Mouse (Mus musculus) myocyte (in vitro differentiated cells): ENCODE data around the gene Lasp1. TPM values are rescaled to one million over a fixed set of nuclear protein-coding genes. Genes with fewer than 3 reads are reported as not detected.
"Not testable (repeated sequence)": the region's sequence is repeated elsewhere in the genome, so short reads cannot be mapped to it uniquely, and the experiment has no call there.

Experiments
- H3K27me3 ChIP-seq: one replicate; pipeline ENCODE4 v1.6.1; 2011; ENCODE audit not compliant: control insufficient read depth, insufficient read depth, insufficient read length
- H3K36me3 ChIP-seq: one replicate; pipeline ENCODE4 v1.6.1; 2011; ENCODE audit not compliant: control insufficient read depth, insufficient read depth
- H3K4me2 ChIP-seq: one replicate; pipeline ENCODE4 v1.6.1; 2011; ENCODE audit warnings: low read depth, control low read depth
- H3K4me3 ChIP-seq: one replicate; pipeline ENCODE4 v1.5.1; 2011; ENCODE audit warnings: mild to moderate bottlenecking, control low read depth, moderate library complexity
- H3K79me2 ChIP-seq: one replicate; pipeline ENCODE4 v1.6.1; 2011; ENCODE audit not compliant: control insufficient read depth, insufficient read depth
- H3ac ChIP-seq: one replicate; pipeline ENCODE4 v1.6.1; 2011; ENCODE audit not compliant: control insufficient read depth, insufficient read length
- CEBPB ChIP-seq: IDR thresholded peaks from 2 replicates; pipeline ENCODE4 v1.6.1; 2011; ENCODE audit warnings: mild to moderate bottlenecking, moderate library complexity; ENCODE audit not compliant: poor library complexity, insufficient read depth, severe bottlenecking
- E2F4 ChIP-seq: IDR thresholded peaks from one replicate; pipeline ENCODE4 v1.6.1; 2011; ENCODE audit warnings: mild to moderate bottlenecking, control low read depth, moderate library complexity; ENCODE audit not compliant: insufficient read depth
- MAX ChIP-seq: IDR thresholded peaks from one replicate; pipeline ENCODE4 v1.6.1; 2011; ENCODE audit warnings: low read depth, mild to moderate bottlenecking, control low read depth
- MYOD1 ChIP-seq, 3 experiments: IDR thresholded peaks; one replicate each; pipeline ENCODE4 v1.6.1; 2011; ENCODE audit warnings: control low read depth in 2 of 3, low read depth in 2 of 3, mild to moderate bottlenecking in 2 of 3, moderate library complexity in 1 of 3; ENCODE audit not compliant: insufficient read length in 2 of 3, control insufficient read depth in 1 of 3
- MYOG ChIP-seq, 3 experiments: IDR thresholded peaks; one replicate each; pipeline ENCODE4 v1.6.1; 2011; ENCODE audit warnings: control low read depth in 2 of 3, low read depth in 2 of 3, mild to moderate bottlenecking in 2 of 3; ENCODE audit not compliant: insufficient read length in 2 of 3, control insufficient read depth in 1 of 3, insufficient read depth in 1 of 3
- POLR2A ChIP-seq: IDR thresholded peaks from one replicate; pipeline ENCODE4 v1.6.1; 2011; ENCODE audit warnings: low read depth, mild to moderate bottlenecking, control low read depth, moderate library complexity; ENCODE audit not compliant: insufficient read length
- POLR2AphosphoS2 ChIP-seq: IDR thresholded peaks from one replicate; pipeline ENCODE4 v1.6.1; 2011; ENCODE audit warnings: low read depth, control low read depth; ENCODE audit not compliant: insufficient read length
- REST ChIP-seq: IDR thresholded peaks from one replicate; pipeline ENCODE4 v1.6.1; 2011; ENCODE audit warnings: mild to moderate bottlenecking, control low read depth, moderate library complexity; ENCODE audit not compliant: insufficient read depth, insufficient read length
- SRF ChIP-seq: IDR thresholded peaks from one replicate; pipeline ENCODE4 v1.6.1; 2011; ENCODE audit warnings: low read depth; ENCODE audit not compliant: control insufficient read depth, insufficient read length
- TCF12 ChIP-seq: IDR thresholded peaks from one replicate; pipeline ENCODE4 v1.6.1; 2011; ENCODE audit warnings: mild to moderate bottlenecking, control low read depth; ENCODE audit not compliant: poor library complexity, insufficient read depth, severe bottlenecking
- TCF3 ChIP-seq: IDR thresholded peaks from one replicate; pipeline ENCODE4 v1.6.1; 2011; ENCODE audit warnings: low read depth, control low read depth; ENCODE audit not compliant: insufficient read length
- USF1 ChIP-seq: IDR thresholded peaks from one replicate; pipeline ENCODE4 v1.6.1; 2011; ENCODE audit warnings: low read depth, mild to moderate bottlenecking, control low read depth, moderate library complexity
- polyA plus RNA-seq: library from polyadenylated mRNA; unstranded; fragments of >200 nt; fragmentation: generic; extraction: Trizol; gene quantifications from one replicate; pipeline ENCODE4 v1.2.1, GENCODE M21; 2012; ENCODE audit warnings: missing spikeins

The Lasp1 gene
- polyA plus RNA-seq, 1 experiment = 82.6 TPM

GRCm38 (mm10) chr11:97789727-97790126 is 9.1 kb upstream of the Lasp1 start:
- H3K27me3 ChIP-seq = no peaks in the 10 kb centered on the region
- TF ChIP-seq MYOD1 (IDR thresholded peaks at IDR 0.05; ENCODE audit: control insufficient read depth in 1 of 3, insufficient read length in 2 of 3, low read depth in 2 of 3) = no peak
- no peak for TF ChIP-seq MAX
- H3K36me3 ChIP-seq = no peaks in the 10 kb centered on the region
- no peak overlapping the region for H3K4me2 ChIP-seq
- H3K79me2 ChIP-seq = no peaks in the 10 kb centered on the region
- H3K4me3 ChIP-seq = no peak overlapping the region
- no peak overlapping the region for H3ac ChIP-seq

DNA sequence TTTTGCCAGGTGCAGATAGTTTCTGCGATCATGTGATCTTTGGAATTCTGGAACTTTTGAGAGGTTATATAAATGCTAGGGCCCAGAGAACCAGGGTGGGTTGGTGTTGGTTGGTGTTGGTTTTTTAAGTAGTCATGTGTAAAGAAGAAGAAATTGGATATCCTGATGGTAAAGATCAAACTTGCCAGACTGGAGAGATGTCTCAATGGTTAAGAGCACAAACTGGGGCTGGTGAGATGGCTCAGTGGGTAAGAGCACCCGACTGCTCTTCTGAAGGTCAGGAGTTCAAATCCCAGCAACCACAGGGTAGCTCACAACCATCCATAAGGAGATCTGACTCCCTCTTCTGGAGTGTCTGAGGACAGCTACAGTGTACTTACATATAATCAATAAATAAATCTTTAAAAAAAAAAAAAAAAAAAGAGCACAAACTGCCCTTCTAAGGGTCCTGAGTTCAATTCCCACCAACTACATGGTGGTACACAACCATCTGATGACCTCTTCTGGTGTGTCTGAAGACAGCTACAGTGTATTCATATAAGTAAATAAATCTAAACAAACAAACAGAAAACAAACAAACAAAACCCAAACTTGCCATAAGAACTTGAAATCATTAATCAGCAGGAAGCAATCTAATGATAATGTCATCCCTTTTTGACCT is 7.9 kb upstream of the Lasp1 start:
- not testable (repeated sequence) for H3K27me3 ChIP-seq, H3K4me3 ChIP-seq, H3K36me3 ChIP-seq, H3K79me2 ChIP-seq, H3K4me2 ChIP-seq, H3ac ChIP-seq

DNA sequence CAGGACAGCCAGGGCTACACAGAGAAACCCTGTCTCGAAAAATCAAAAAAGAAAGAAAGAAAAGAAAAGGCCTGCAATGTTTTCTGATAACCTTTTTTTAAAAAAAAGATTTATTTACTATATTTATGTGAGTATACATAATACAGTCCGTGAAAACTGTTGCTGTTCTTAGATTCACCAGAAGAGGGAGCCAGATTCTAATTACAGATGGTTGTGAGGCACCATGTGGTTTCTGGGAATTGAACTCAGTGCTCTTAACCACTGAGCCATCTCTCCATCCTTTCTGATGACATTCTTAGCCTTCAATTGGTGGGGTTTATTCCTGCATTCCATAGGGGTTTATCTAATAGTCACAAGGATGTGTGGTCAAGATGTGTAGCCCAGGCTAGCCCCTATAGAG is 5.6 kb upstream of the Lasp1 start:
- Histone ChIP-seq H3K79me2 (no peaks in the 10 kb centered on the region), H3ac (no peak overlapping the region), H3K27me3 (no peaks in the 10 kb centered on the region), H3K36me3 (no peaks in the 10 kb centered on the region), H3K4me2 (no peak overlapping the region), H3K4me3 (no peak overlapping the region)
- TF ChIP-seq USF1 (peak; percentile 44), E2F4 (no peak)

- H3K4me2 ChIP-seq = no peak overlapping the region
- no peak overlapping the region for H3ac ChIP-seq
- H3K4me3 ChIP-seq = no peak overlapping the region
- TF ChIP-seq MYOG (IDR thresholded peaks at IDR 0.05; ENCODE audit: control insufficient read depth in 1 of 3, insufficient read depth in 1 of 3, insufficient read length in 2 of 3, low read depth in 2 of 3) = no peak
- TF ChIP-seq CEBPB = 0 out of 2 replicates have a peak, but pooled peaks have one; percentile 18
- no peaks in the 10 kb centered on the region for H3K36me3 ChIP-seq
- H3K27me3 ChIP-seq = no peaks in the 10 kb centered on the region
- peaks cover 16% of the 10 kb centered on the region for H3K79me2 ChIP-seq
Measured at GRCm38 (mm10) chr11:97796910-97797309, 1.9 kb upstream of the Lasp1 start.

DNA sequence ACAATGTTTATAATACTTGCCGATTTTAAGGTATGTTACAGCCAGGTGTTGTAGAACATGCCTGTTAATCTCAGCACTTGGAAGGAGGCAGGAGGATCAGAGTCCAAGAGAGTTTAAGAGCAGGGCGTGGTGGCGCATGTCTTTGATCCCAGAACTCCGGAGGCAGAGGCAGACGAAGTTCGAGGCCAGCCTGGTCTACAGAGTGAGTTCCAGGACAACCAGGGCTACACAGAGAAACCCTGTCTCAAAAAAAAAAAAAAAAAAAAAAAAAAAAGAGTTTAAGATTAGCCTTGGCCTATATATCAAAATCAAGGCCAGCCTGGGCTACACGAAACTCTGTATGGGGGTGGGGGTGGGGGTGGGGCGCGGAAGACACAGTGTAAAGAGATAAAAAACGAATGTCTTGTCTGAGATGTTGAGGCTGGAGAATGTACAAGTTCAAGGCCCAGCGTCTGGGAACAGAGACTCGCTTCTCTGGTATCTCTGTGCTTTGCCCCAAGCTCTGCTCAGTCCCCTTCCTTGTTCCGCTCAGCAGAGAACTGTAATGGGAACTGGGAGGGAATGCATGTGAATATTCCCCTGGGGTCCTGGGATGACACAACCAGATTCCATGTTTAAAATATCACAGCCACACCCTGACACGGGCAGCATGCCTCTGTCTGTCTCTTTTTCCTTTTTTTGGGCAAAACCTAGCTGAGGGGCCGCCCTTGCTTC is 1.3 kb upstream of the Lasp1 start:
- peak overlapping the region; percentile 46 for H3K4me2 ChIP-seq
- no peak overlapping the region for H3K4me3 ChIP-seq
- no peaks in the 10 kb centered on the region for H3K36me3 ChIP-seq
- no peak overlapping the region for H3ac ChIP-seq
- H3K27me3 ChIP-seq = no peaks in the 10 kb centered on the region
- TF ChIP-seq MAX = no peak
- no peak for TF ChIP-seq E2F4
- no peak for TF ChIP-seq USF1
- TF ChIP-seq REST = no peak
- no peak for TF ChIP-seq POLR2AphosphoS2
- TF ChIP-seq SRF = peak; percentile 83
- 0 out of 2 replicates have a peak, but pooled peaks have one; percentile 23 for TF ChIP-seq CEBPB
- TF ChIP-seq TCF12 = no peak
- no peak for TF ChIP-seq POLR2A
- no peak for TF ChIP-seq MYOD1 (IDR thresholded peaks at IDR 0.05; ENCODE audit: control insufficient read depth in 1 of 3, insufficient read length in 2 of 3, low read depth in 2 of 3)
- TF ChIP-seq TCF3 = no peak
- no peak for TF ChIP-seq MYOG (IDR thresholded peaks at IDR 0.05; ENCODE audit: control insufficient read depth in 1 of 3, insufficient read depth in 1 of 3, insufficient read length in 2 of 3, low read depth in 2 of 3)
- H3K79me2 ChIP-seq = peaks cover 22% of the 10 kb centered on the region

GRCm38 (mm10) chr11:97798083-97798435 is 741 bp upstream of the Lasp1 start:
- Histone ChIP-seq H3K36me3 (no peaks in the 10 kb centered on the region), H3ac (no peak overlapping the region), H3K79me2 (peaks cover 27% of the 10 kb centered on the region), H3K4me2 (peak overlapping the region; percentile 46), H3K27me3 (no peaks in the 10 kb centered on the region), H3K4me3 (no peak overlapping the region)
- TF ChIP-seq REST (no peak), E2F4 (no peak), TCF12 (no peak), POLR2AphosphoS2 (no peak), SRF (no peak), MYOG (IDR thresholded peaks at IDR 0.05; ENCODE audit: control insufficient read depth in 1 of 3, insufficient read depth in 1 of 3, insufficient read length in 2 of 3, low read depth in 2 of 3) (no peak), TCF3 (no peak), POLR2A (no peak), MYOD1 (IDR thresholded peaks at IDR 0.05; ENCODE audit: control insufficient read depth in 1 of 3, insufficient read length in 2 of 3, low read depth in 2 of 3) (no peak), CEBPB (no peak), MAX (no peak), USF1 (no peak)
